Mouse (Mus musculus) G1E-ER4 (cell line): ENCODE data around the gene Jade1. TPM values are rescaled to one million over a fixed set of nuclear protein-coding genes. Genes with fewer than 3 reads are reported as not detected.

ENCODE experiments used
- GATA1 ChIP-seq: IDR thresholded peaks from one replicate; pipeline ENCODE4 v1.8.0; 2012; ENCODE audit warnings: low read length, inconsistent platforms
- polyA plus RNA-seq: library from polyadenylated mRNA; stranded (reverse); fragments of >175 nt; gene quantifications from 2 replicates; pipeline ENCODE4 v1.2.3, GENCODE M21; 2012

Jade1 gene
- polyA plus RNA-seq, 1 experiment = 95.2 TPM

DNA sequence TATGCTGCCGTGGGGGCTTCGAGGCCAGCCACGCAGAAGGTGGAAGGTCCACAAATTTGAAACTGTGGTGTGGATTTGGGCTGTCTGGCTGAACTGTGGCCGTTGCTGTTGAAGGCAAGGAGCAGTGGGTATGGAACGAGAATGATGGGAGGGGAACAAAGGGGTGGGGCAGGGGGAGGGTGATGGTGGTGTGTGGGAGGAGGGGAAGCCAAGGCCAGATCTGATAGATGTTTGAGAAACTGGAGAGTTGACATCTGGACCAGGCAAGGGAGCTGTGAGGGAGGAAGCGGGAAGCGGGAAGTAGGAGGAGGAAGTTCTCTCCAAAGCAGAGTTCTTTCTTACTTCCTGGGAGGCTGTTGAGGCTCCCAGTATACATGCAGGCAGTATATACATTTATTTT lies 26.7 kb downstream of the Jade1 start:
- no peak for TF ChIP-seq GATA1

DNA sequence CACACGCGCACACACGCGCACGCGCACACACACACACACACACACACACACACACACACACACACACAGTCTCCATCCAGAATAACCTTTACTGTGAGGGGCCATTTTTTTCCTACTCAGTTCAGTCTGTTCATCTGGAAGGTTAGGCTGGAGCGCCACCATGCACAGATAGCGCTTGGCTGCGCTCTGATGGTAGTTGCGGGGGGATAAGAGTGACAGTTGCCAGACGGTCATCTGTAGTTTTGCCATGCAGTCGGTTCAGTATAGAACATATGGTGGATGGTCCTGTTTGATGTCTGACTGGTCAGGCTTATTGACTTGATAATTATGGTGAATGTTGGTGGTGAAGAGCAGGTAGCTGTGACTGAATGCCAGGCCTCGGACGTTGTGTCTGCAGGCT lies 27.6 kb downstream of the Jade1 start:
- no peak for TF ChIP-seq GATA1

DNA sequence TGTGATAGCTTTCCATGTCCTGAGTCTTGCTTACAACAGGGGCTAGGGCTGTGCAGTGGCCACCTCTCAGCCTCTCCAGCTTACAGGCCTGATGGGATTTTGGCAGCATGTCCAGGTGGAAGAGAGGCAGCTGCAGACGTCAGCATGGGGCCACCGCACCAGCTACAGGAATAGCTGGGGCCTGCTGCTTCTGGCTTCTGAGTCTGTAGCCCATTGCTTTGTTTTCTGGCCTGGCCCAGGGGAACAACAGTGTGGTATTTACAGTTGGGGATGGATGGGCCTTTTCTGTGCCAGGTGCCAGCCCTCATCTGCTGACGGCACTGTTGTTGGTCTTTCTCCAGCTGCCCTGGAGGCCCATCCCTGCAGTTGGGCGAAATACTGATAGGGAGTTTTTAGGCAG lies 28.1 kb downstream of the Jade1 start:
- TF ChIP-seq GATA1 = no peak

DNA sequence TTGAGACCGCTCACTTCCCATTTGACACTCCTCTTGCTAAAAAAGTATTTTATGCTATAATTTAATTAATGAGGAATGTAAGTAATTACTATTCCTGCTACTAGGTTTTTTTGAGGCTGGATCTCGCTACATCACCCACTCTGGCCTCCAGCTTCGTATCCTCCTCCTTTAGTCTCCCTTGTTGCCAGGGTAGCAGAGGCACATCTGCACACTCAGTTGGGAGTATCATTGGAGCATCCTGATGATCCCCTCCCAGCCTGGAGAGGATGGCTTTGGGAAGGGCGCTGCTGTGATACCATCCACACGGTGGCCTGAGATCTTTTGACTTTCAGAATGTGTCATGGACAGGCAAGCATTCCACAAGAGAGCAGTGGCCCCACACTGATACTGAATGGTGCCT lies 30.0 kb downstream of the Jade1 start:
- no peak for TF ChIP-seq GATA1

DNA sequence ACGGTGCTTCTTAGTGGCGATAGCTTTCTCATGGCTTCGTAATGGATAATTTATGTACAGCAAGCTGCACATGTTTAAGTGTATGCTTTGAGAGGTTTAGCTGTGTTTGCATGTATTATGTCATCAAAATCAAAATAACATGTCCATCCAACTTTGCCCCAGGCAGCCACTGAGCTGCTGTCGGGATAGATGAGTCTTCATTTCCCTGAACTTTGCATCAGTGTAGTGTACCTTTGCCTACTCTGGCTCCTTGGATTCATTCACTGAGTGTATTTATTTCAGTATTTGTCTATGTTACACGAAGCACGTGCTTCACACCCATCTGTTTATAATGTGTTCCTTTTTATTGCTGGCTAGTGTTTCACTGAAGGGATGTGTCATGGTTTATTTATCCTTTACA lies 30.8 kb downstream of the Jade1 start:
- TF ChIP-seq GATA1 = no peak

DNA sequence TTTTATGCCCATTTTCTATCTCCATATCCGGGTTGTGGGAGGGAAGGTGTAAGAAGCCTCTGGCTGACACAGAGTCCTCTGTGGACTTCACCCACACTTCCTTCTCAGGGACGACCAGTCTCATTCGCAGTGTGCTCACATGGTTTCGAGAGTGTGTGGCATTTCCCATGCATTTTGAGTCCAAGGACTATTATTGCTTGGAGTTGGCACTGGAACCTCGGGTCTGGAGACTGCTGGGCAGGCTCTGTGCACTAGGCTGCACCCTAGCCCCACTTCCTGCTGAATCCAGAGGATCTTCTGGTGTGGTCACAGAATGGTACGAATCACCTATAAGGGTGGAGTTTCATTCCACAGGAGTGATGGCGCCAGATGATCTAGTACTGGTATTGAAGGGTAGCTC lies 31.4 kb downstream of the Jade1 start:
- no peak for TF ChIP-seq GATA1

DNA sequence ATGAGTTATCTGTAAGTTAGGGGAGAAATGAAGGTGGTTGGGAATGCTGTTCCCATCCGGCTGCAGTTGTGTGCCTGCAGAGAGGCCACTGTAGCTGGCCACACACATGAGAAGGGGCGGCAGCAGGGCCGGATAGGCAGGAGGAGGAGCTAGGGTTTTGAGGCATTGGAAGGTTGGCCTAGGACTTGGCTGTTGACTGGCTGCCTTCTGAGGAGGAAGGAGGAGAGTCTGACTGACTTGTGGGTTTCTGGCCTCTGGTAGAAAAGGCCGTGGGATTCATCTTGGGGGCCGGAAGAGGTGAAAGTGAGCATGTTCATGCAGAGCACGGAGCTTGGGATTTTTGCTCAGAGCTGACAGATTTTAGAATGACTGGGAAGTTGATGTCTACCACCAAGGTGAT lies 32.1 kb downstream of the Jade1 start:
- no peak for TF ChIP-seq GATA1

DNA sequence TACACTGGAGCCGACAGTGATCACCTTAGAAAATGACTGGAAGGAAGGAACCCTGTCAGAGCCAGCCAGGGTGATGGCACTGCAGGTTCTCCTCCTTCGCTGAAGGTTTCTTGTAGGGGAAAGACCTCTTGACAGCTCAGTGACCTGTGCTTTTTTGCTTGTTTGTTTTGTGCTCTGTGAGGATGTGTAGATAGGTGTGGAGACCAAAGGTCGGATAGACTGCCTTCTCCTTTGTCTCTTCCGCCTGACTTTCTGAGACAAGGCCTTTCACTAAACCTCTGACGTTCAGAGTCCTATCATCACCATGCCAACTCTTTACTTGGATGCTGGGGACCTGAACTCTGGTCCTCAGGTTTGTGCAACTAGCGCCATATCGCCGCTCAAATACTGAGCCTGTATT lies 33.0 kb downstream of the Jade1 start:
- no peak for TF ChIP-seq GATA1

DNA sequence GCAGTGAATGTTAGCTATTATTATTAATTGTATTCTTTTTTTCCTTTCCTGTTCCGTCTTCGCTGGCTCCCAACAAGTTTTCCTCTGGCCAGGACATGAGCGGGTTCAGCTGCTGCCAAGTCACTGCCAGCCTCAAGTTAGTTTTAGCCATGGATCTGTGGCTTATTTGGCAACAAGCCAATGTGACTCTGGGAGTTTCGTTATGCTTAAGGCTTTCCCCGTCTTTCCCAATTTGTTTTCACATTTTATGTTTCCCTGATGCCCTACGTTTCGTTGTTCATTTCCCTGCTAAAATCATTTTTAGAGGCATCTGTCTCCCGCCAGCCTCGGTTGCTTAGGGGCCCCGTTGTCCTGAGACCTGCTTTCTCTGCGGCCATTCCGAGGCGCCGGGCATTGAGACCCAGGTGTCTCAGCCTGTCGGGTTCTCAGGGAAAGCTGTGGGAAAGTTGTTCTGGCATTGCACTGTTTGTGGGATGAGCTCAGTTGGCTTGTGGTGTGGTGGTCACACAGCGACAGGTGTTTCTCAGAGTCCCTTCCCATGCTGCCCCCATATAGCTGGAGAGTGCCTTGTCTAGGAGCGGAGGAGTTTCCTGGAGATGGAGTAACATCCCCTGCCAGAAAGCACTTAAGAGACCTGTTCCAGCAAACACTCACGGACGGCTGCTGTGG lies 33.8 kb downstream of the Jade1 start:
- TF ChIP-seq GATA1 = no peak

DNA sequence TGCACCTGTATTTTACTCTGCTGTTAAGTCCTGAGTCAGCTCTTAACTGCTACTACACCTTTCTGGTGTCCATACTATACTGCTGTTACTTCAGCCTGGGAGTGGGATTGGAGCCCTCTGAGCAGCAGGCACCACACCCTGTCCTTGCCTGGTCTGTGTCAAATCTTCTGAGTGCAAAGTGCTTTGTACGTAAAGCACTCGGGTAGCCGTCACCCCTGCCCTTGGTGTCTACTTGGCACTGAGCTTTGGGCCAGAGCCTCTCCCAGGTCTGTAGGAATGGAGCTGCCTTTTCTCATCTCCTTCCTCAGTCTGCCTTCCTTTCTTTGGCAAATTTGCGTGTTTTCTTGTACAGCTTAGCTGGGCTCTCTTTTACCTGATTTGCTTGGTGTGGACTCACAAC lies 34.5 kb downstream of the Jade1 start:
- no peak for TF ChIP-seq GATA1

DNA sequence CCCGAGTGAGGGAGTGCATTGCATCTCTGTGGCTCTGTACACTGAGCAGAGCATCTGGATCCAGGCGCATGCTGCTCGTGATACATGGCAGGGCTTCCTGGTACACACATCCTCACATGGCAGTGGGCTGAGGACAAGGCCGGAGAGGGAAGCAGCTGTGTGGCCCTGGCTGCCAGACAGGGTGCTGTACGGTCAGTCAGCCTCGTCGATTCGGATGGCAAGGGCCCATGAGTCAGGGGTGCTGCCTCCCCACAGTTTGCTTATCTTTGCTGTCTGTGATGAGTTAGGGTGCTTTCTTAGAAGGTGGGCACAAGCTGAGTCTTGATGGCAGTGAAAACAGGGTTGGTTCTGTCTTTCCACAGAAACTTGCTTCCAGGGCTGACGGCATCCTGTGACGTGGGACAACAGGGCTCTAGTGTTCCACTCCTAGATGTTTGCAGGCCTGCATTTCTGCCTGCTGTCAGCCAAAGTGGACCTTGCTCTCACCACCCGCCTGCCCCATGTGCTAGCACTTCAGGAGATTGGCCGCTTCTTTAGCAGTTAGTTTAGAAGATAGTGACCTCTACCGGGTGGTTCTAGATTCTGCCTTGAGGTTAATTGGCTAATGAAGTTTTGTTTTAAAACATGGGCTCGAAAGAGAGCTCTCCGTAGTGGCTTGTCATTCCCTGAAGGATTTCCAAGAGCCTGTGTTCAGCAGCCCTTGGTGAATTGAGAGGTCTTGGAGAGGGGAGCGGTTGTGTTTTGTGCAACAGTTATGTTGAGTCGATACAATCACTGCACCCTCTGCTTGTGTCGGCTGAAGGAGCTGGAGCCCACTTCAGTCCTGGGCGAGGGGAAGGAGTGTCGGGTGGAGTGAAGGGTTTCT lies 35.4 kb downstream of the Jade1 start:
- no peak for TF ChIP-seq GATA1

DNA sequence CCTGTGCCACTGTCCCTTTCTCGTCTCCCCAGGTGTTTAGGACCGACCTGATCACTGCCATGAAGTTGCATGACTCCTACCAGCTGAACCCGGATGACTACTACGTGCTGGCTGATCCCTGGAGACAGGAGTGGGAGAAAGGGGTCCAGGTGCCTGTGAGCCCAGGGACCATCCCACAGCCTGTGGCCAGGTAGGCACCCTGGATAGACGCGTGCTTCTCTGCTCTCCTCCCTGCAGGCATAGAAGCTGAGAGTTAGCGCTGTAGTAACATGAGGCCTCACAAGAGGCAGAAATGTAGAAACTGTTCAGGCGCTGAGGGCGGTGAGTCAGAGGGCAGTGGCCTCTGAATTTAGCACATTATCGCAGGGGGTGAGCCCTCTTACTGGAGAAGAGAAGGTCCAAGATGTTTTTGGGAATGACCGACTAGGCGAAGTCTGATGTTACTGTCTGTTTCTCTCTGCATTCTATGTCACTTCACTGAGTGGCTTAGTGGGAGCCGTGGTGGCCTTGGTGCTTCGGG lies 36.2 kb downstream of the Jade1 start:
- TF ChIP-seq GATA1 = no peak

DNA sequence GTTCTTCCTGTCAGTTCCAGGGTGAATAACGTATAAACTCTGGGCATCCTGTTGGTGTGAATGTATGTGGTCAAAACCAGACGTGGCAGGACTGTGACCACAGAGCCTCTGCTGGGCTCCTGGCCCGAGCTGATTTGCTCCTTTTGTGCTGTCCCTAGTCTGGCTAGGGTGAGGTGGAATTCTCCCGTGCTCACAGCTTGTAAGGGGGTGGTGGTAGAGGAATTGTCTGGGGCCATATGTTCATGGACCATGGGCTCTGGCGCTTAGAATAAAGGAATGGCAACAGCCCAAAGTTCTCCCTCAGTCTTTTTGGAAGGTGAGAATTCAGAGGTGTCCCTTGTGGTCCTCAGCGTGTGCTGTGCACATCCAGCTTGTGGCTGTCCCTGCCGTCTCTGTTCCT lies 37.3 kb downstream of the Jade1 start:
- no peak for TF ChIP-seq GATA1

DNA sequence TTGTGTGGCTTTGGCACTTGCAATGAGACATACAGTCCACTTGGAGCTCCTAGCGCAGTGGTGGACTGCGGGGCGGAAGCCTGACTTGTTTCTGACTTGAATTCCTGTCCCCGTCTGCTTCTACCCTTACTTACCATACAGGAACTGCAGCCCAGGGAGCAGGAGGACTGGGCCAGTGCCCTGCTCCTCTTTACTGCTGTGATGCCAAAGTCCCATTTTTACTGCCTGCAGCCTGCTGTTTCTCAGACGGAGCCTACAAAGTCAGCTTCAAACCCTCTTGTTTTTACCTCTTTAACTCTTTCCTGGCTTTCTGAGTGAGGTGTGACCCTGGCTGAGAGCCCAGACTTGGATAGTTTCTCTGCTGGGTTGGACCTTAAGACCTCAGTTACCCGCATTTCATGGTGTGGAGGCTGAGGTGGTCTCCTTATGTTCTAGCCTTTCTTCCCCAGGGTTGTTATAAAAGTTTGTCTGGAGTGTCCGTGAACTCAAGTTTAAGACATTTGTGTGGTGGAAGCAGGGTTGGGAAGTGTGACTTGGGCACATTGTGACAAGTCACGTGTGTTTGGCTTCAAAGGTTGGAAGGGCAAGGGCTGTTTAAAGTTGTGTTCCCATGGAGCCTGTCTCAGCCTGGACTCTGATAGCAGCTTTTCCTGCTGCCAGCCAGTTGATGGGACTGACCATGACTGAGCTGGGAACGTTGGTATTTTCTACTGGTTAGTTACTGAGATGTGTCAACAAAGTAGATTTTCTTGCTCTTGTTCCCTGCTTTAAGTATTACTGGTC lies 38.8 kb downstream of the Jade1 start:
- no peak for TF ChIP-seq GATA1

DNA sequence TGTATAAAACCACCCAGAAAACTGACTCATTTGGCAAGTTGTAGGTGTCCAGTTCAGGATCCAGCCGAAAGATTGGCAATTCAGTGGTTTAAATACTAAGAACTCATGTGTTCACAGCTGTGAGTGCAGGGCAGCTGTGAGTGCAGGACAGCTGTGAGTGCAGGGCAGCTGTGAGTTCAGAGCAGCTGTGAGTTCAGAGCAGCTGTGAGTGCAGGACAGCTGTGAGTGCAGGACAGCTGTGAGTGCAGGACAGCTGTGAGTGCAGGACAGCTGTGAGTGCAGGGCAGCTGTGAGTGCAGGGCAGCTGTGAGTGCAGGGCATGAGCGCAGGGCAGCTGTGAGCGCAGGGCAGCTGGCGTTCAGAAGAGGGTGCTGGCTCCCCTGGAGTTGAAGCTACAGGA lies 39.5 kb downstream of the Jade1 start:
- TF ChIP-seq GATA1 = no peak

DNA sequence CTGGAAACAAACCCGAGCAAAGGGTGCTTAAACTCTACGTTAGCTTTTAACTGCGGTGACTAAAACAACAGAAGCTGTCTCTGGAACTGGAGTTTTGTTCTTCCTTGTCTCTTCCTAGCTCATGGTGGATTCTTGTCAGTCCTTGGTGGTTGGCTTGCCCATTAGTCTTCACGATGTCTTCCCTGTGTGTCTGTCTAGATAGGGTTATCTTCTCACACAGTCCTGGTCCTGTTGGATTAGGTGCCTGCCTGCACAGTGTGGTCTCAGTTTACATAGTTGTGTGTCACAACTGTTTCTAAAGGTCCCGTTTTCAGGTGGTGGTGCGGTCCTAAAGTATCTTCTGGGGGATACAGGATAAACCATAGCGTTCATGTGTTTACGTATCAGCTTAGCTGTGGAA lies 41.5 kb downstream of the Jade1 start:
- TF ChIP-seq GATA1 = no peak
